Mouse (Mus musculus) MN1 (cell line): Measurements from ENCODE around the gene Gm2022.
"Not testable (repeated sequence)": the region's sequence is repeated elsewhere in the genome, so short reads cannot be mapped to it uniquely, and the experiment has no call there.

Experiments
- DNase-seq: peaks from one replicate; pipeline ENCODE4 v3.0.0-alpha.2; 2016; ENCODE audit warnings: low spot score

Gm2022 gene

DNA sequence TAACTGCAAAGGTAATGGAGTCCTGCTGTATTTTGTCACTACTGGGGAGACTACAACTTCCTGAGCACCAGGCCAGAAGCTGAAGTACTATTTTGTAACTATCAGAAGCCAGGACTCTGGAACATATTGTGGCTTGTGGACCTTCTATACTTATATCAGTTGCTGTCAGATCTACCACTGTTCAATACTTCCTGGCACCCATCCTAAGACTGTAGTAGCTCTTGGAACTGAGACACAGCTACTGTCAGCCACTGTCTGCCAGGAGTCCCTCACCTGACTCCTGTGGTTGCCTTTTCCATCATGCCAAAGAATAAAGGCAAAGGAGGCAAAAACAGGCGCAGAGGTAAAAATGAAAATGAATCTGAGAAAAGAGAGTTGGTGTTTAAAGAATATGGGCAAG is at the start of gene Gm2022:
TSS of gene Gm2022 (plus strand) at position 301 of the 400 bp plus-strand sequence.
- DNase-seq: not testable (repeated sequence)

DNA sequence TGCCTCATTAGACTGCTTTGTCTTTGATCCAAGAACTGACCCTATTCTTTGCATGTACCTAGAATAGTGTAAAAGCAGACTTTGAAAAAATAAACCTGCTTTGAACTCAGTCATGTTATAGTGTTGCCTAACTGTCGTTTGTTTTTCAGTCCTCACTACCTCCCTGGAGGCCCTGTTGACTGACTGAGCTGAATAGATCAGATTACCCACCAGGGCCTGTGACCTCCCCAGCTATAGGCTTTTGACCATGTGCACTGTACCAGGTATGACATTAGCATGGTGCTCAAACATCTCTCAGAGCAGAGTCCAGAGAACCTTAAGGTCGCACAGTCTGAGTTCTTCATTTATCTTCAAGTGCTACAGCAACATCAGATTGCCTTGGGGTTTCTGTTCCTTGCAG is 44.5 kb upstream of the Gm2022 start:
- not testable (repeated sequence) for DNase-seq

DNA sequence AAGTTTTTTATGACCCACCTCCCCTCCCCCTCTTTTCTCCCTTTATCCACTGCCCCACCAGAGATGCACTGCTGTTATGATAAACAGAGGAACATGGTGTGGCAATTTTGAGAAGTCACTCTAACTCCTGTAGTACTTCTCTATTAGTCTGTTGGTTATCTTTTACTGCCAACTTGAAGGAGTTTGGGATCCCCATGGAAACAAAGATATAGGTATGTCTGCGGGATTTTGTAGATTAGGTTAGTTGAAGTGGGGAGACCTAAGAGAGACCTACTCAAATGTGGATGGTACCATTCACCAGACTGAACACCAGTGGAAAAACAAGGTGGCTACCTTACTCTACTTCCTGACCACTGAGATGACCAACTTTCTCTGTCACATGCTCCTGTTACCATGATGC is 39.1 kb upstream of the Gm2022 start:
- not testable (repeated sequence) for DNase-seq

DNA sequence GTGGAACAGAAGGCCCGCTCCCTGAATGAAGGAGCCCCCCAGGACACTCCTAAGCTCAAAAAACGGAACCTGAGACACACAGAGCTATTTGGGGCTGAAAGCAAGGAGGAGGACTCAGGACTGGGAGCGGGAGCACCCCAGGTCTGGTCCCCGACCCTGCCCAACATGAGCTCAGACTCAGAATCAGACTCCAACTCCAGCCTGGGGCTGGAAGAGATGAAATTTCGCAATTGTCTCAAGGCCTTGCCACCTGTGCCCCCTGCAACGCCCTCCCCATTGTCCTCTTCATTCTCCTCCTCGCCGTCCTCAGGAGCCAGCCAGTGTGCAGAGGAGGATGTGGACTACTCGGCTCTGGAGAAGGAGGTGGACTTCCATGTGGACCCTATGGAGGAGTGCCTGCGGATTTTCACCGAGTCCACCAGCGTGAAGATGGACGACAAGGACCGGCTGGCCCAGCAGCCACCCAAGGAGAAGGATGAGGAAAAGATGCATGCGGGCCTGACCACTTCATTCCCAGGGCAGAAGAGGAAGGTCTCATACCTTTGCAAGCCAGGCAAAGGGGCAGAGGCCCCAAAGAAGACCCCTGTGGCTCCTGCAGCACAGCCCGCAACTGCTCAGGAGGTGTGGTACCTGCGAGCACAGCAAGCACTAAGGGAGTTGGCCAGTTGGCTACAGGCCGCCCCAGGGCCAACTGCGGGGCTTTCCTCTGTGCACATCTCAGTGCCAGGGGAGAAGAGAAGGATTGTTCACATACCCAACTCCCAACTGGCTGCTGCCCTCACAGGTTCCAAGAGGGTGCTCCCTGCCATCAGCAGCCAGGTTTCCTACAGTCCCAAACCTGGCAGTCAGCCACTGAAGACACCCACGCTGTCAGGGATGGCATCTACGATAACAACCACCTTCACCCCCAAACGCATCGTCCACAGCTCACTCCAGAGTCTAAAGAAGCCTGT is 33.2 kb upstream of the Gm2022 start:
- not testable (repeated sequence) for DNase-seq

DNA sequence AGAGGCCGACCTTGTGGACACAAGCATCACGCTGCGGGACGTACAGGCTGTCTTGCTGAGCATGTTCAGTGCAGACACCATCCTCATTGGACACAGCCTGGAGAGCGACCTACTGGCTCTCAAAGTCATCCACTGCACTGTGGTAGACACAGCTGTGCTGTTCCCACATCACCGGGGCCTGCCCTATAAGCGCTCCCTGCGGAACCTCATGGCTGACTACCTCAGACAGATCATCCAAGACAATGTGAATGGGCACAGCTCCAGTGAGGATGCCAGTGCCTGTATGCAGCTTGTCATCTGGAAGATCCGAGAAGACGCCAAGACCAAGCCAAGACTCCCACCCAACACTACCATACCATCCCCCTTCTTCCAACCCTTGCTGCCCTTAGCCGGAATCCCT is 31.5 kb upstream of the Gm2022 start:
- DNase-seq: not testable (repeated sequence)

DNA sequence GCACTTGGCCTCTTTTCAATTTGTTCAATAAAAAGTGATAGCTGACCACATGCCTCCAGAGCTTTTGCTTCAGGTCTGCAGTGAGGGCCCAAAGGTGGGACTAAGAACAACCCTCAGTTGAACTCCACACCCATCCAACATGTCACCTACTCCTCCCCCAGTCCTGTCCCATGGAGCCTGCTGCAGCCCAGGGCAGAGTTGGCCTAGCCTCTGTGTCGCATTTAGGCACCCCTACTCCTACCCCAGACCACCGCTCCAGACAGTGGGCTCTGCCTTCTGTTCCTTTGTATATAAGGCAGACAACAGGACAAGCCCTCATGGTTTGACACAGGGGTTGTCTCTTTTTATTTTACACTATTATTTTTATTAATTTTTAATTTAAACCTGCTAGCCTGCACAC is 31.1 kb upstream of the Gm2022 start:
- not testable (repeated sequence) for DNase-seq

DNA sequence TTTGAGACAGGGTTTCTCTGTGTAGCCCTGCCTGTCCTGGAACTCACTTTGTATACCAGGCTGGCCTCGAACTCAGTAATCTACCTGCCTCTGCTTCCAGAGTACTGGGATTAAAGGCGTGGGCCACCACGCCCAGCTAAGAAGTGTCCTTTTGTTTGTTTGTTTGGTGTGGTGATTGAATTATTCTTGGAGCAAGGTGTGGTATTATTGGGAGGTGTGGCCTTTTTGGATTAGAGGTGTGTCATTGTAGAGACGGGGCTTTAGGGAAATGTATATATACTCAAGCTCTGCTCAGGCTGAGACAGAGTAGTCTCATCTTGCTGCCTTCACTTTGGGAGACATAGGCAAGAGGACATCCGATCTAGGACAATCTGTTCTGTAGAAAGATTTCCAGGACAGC is 21.4 kb upstream of the Gm2022 start, which contains the start of gene Gm2016:
TSS of gene Gm2016 (plus strand) at position 301 of the 400 bp plus-strand sequence.
- not testable (repeated sequence) for DNase-seq

DNA sequence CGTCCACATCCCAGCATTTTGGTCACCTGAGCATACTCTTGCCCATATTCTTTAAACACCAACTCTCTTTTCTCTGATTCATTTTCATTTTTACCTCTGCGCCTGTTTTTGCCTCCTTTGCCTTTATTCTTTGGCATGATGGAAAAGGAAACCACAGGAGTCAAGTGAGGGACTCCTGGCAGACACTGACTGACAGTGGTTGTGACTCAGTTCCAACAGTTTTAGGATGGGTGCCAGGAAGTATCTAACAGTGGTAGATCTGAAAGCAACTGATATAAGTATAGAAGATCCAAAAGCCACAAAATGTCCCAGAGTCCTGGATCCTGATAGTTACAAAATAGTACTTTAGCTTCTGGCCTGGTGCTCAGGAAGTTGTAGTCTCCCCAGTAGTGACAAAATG is 24.6 kb downstream of the Gm2022 start, which contains the start of gene Gm2035:
TSS of gene Gm2035 (minus strand) at position 137 of the 400 bp plus-strand sequence.
- DNase-seq: not testable (repeated sequence)
